In the genomic region with DNA sequence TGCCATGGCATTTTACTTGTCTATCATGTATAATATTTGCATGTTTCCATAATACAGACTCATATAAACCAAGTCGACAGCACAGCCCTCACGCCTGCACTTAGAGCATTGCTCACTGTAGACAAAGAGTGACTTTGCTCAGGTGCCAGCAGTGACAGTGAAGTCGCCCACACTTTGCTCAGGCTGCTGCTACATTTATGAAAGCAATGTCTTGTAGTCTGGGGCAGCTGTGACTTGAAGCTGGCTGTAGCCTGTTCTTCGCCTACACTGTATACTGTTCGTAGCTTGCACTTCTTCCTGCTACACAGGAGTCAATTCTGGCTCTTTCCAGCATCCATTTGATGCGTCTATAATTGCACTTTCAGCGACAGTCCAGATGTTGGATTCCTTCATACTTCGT, we compare ENCODE assay signal across 29 mouse cellular contexts. TPM values are rescaled to one million over a fixed set of nuclear protein-coding genes. Genes with fewer than 3 reads are reported as not detected.
A peak's percentile ranks its signal among the peaks of the same experiment; 100 is the strongest.
DNase-seq lines count a peak whose midpoint lies in the region; ATAC-seq and TF ChIP-seq lines count a peak whose summit lies in the region.
"Had no signal": no experiment of that assay in that cellular context is flagged by ENCODE, and none has a peak within 500 bp of the region (broad histone marks: within the 10 kb centered on the region; RNA-seq: fewer than 3 reads in every experiment).

No protein-coding gene starts in this region.

- peak; percentile 10 for DNase-seq in layer of hippocampus, adult 9-11 months
- no peak for DNase-seq in layer of hippocampus, adult 2 months (ENCODE audit: low spot score in 2 of 2)
- DNase-seq in left cerebral cortex, adult 2 months (ENCODE audit: extremely low spot score in 1 of 2, low spot score in 2 of 2), result peak; percentile 30 to 34
- peak; percentile 8 for DNase-seq in right cerebral cortex, postnatal 14 days
- DNase-seq in cerebellum, adult 18-20 months, result no peak
- DNase-seq in ovary, postnatal 10 days (ENCODE audit: low spot score), result no peak
- no peak for DNase-seq in urinary bladder, adult 18-20 months (ENCODE audit: low spot score in 2 of 2)
- DNase-seq: adrenal gland, postnatal 25 days; cerebellum, adult 9-11 months; gastrocnemius, postnatal 25 days; heart, adult 2 months; heart, postnatal 36 days; kidney, adult 9 months; kidney, postnatal 25 days; lung, embryonic 14.5 days; lung, postnatal 36 days; thymus, postnatal 36 days had no signal

- H3K4me3 ChIP-seq in layer of hippocampus, adult 2 months, result no peak overlapping the region
- H3K4me3 ChIP-seq in left cerebral cortex, adult 2 months, result no peak overlapping the region
- H3K4me3 ChIP-seq: embryonic facial prominence, embryonic 15.5 days; forebrain, embryonic 10.5 days; heart, adult 2 months; intestine, embryonic 15.5 days; limb, embryonic 15.5 days; midbrain, embryonic 15.5 days; neural tube, embryonic 12.5 days had no signal

- no peak for TF ChIP-seq CTCF in layer of hippocampus, adult 2 months (conservative IDR thresholded peaks at IDR 0.05)
- TF ChIP-seq CTCF in left cerebral cortex, adult 2 months (IDR thresholded peaks at IDR 0.05), result no peak

- peak; percentile 92 for ATAC-seq in frontal cortex, adult (ENCODE audit: low TSS enrichment)
- ATAC-seq: intestine, embryonic 15.5 days; midbrain, embryonic 15.5 days had no signal

- intact Hi-C loops in left cerebral cortex, adult 2 months (cut with DNase I), result no loop called here

- no peak overlapping the region for H3K27ac ChIP-seq in layer of hippocampus, adult 2 months
- H3K27ac ChIP-seq in left cerebral cortex, adult 2 months, result no peak overlapping the region
- H3K27ac ChIP-seq: embryonic facial prominence, embryonic 15.5 days; forebrain, embryonic 10.5 days; heart, adult 2 months; hindbrain, embryonic 14.5 days; intestine, embryonic 15.5 days; limb, embryonic 15.5 days; liver, embryonic 14.5 days; midbrain, embryonic 15.5 days; neural tube, embryonic 12.5 days had no signal

RNA-seq across cellular contexts. Expression of a gene that starts 15.0 kb away (rescaled TPM):
- total RNA-seq in layer of hippocampus, adult 2 months (2021), result not detected
- total RNA-seq in left cerebral cortex, adult 2 months (2021), result not detected
- total RNA-seq: adrenal gland, postnatal 25 days; common myeloid progenitor, adult 5-6 weeks; heart, adult 2 months; heart, postnatal 36 days had no signal

RNA-seq across cellular contexts. Expression of a gene that starts 18.2 kb away (rescaled TPM):
- not detected for total RNA-seq in layer of hippocampus, adult 2 months (2021)
- not detected for total RNA-seq in left cerebral cortex, adult 2 months (2021)
- total RNA-seq: adrenal gland, postnatal 25 days; common myeloid progenitor, adult 5-6 weeks; gastrocnemius, postnatal 25 days; heart, adult 2 months; heart, postnatal 36 days; layer of hippocampus, adult 8-10 months; left cerebral cortex, adult 8-10 months had no signal

RNA-seq across cellular contexts. Expression of a gene that starts 49.6 kb away (rescaled TPM):
- total RNA-seq in layer of hippocampus, adult 2 months (2021), result 1 to 10 TPM in 1 of 2 experiments, under 1 TPM in 1; 0.91 to 1.7 TPM
- 1 to 10 TPM; 3.1 to 3.9 TPM for total RNA-seq in left cerebral cortex, adult 2 months (2021)
- total RNA-seq: adrenal gland, postnatal 25 days; common myeloid progenitor, adult 5-6 weeks; gastrocnemius, postnatal 25 days; heart, adult 2 months; heart, postnatal 36 days had no signal

Comparison
In these comparisons a context has a peak if more than half of its experiments do, and no peak if none do; other contexts are left out.
1. DNase-seq: peak in layer of hippocampus, adult 9-11 months (single experiment), left cerebral cortex, adult 2 months (2 of 2) and right cerebral cortex, postnatal 14 days (single experiment); none in layer of hippocampus, adult 2 months (0 of 2), cerebellum, adult 18-20 months (0 of 2), ovary, postnatal 10 days (single experiment) and urinary bladder, adult 18-20 months (0 of 2).